8 mouse cellular contexts compared by ENCODE assay signal in the genomic region with DNA sequence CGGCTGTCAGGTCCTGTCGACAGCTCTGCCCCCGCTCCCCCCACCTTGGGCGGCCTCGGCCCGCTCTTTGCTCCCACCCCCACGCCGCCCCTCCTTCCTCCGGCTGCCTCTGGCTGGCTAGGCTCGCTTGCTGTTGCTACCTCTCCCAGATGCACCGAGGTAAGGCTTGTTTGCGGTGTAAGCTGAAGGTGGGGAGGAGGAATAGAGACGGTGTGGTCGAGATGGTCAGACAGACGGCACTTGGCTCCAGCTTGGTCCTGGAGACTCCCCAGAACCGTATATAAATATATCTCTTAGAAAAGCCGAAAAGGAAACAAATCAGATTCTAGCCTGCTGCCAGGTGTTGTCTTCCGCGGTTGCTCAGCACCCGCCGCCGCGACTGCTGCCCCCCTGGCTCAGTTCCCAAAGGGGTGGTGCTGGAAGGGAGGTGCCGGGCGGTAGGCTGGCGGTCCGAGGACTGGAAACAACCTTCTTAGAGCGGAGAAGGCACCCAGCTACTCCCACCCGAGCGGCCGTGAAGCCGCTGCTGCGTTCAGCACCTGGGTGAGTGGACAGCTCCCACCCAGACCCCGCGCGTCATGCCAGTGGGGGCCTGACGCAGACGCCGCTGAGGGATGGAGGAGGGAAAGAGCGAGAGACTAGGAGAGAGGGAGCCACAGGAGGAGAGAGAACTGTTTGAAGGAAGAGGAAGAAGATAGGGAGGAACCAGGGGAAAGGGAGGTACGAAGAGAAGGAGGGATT. TPM values are rescaled to one million over a fixed set of nuclear protein-coding genes. Genes with fewer than 3 reads are reported as not detected.
A peak's percentile ranks its signal among the peaks of the same experiment; 100 is the strongest.
DNase-seq lines count a peak whose midpoint lies in the region; ATAC-seq and TF ChIP-seq lines count a peak whose summit lies in the region.

TSS of gene March4 (minus strand) at position 320 of the 741 bp plus-strand sequence.

- H3K4me2 ChIP-seq in heart, embryonic 11.5 days, result peak within 1 kb of the TSS; percentile 63
- peak within 1 kb of the TSS; percentile 59 for H3K4me2 ChIP-seq in kidney, embryonic 14.5 days (replicated peaks; ENCODE audit: low read depth, low read length)
- H3K4me2 ChIP-seq in limb, embryonic 15.5 days, result peak within 1 kb of the TSS; percentile 51
- H3K4me2 ChIP-seq in midbrain, embryonic 16.5 days (ENCODE audit: low read length), result peak within 1 kb of the TSS; percentile 88

- H3K4me1 ChIP-seq in heart, embryonic 11.5 days (ENCODE audit: control insufficient read depth, insufficient read depth, low read length), result peaks cover 5% of the 10 kb centered on the region; the same call in 1 of the 2 replicates
- peaks cover 10% of the 10 kb centered on the region; the same call in 1 of the 2 replicates for H3K4me1 ChIP-seq in kidney, embryonic 14.5 days (ENCODE audit: control insufficient read depth, insufficient read depth, low read length)
- H3K4me1 ChIP-seq in limb, embryonic 15.5 days, result peaks cover 15% of the 10 kb centered on the region
- H3K4me1 ChIP-seq in midbrain, embryonic 16.5 days (ENCODE audit: control insufficient read depth, insufficient read depth, low read length), result peaks cover 38% of the 10 kb centered on the region
- peaks cover 11% of the 10 kb centered on the region for H3K4me1 ChIP-seq in testis, adult 2 months (ENCODE audit: control insufficient read depth, insufficient read depth, low read length)

- no peak within 1 kb of the TSS for H3K27ac ChIP-seq in heart, embryonic 11.5 days (ENCODE audit: low read depth, low read length)
- H3K27ac ChIP-seq in kidney, embryonic 14.5 days (ENCODE audit: low read depth, low read length), result no peak within 1 kb of the TSS
- no peak within 1 kb of the TSS for H3K27ac ChIP-seq in limb, embryonic 15.5 days
- peak within 1 kb of the TSS; percentile 90 for H3K27ac ChIP-seq in midbrain, embryonic 16.5 days (ENCODE audit: low read length)
- H3K27ac ChIP-seq in testis, adult 2 months (ENCODE audit: control insufficient read depth, insufficient read depth, low read depth, low read length), result no peak within 1 kb of the TSS

- H3K36me3 ChIP-seq in heart, embryonic 11.5 days (ENCODE audit: control insufficient read depth, insufficient read depth, low read length), result no peaks in the 10 kb centered on the region
- no peaks in the 10 kb centered on the region for H3K36me3 ChIP-seq in kidney, embryonic 14.5 days (ENCODE audit: control insufficient read depth, insufficient read depth, low read length)
- H3K36me3 ChIP-seq in limb, embryonic 15.5 days, result no peaks in the 10 kb centered on the region
- no peaks in the 10 kb centered on the region for H3K36me3 ChIP-seq in midbrain, embryonic 16.5 days (ENCODE audit: control insufficient read depth, insufficient read depth, low read length)
- H3K36me3 ChIP-seq in testis, adult 2 months (ENCODE audit: control insufficient read depth, insufficient read depth, low read length), result no peaks in the 10 kb centered on the region

- peak within 1 kb of the TSS; percentile 36 for H3K4me3 ChIP-seq in heart, embryonic 11.5 days (ENCODE audit: low read depth, low read length)
- peak within 1 kb of the TSS; percentile 33 for H3K4me3 ChIP-seq in kidney, embryonic 14.5 days (ENCODE audit: low read length)
- peak within 1 kb of the TSS; percentile 30 for H3K4me3 ChIP-seq in limb, embryonic 15.5 days
- peak within 1 kb of the TSS; percentile 70 for H3K4me3 ChIP-seq in midbrain, embryonic 16.5 days (ENCODE audit: low read depth, low read length)
- peak within 1 kb of the TSS; percentile 22 for H3K4me3 ChIP-seq in testis, adult 2 months (ENCODE audit: control insufficient read depth, low read depth, low read length)

- ATAC-seq in CD4-positive, CD25-positive, alpha-beta regulatory T cell, adult 4 months, result no peak
- peak; percentile 75; the same call in 1 of the 2 replicates for ATAC-seq in heart, embryonic 11.5 days (replicated peaks; ENCODE audit: insufficient number of reproducible peaks, low FRiP score, low TSS enrichment)
- peak; percentile 91 for ATAC-seq in kidney, embryonic 14.5 days (ENCODE audit: low FRiP score, low TSS enrichment)
- ATAC-seq in limb, embryonic 15.5 days (ENCODE audit: insufficient number of reproducible peaks, low FRiP score, low TSS enrichment, low read depth), result peak; percentile 61; the same call in 1 of the 2 replicates
- ATAC-seq in midbrain, embryonic 16.5 days, result peak; percentile 82

- H3K9ac ChIP-seq in heart, embryonic 11.5 days (ENCODE audit: low read depth, low read length), result no peak within 1 kb of the TSS
- H3K9ac ChIP-seq in kidney, embryonic 14.5 days (ENCODE audit: low read depth, low read length), result peak within 1 kb of the TSS; percentile 12; the same call in 1 of the 2 replicates
- H3K9ac ChIP-seq in limb, embryonic 15.5 days, result no peak within 1 kb of the TSS
- peak within 1 kb of the TSS; percentile 86 for H3K9ac ChIP-seq in midbrain, embryonic 16.5 days (ENCODE audit: low read depth, low read length)

- no peaks in the 10 kb centered on the region for H3K9me3 ChIP-seq in heart, embryonic 11.5 days (replicated peaks; ENCODE audit: control insufficient read depth, low read length)
- H3K9me3 ChIP-seq in kidney, embryonic 14.5 days (ENCODE audit: control insufficient read depth, low read length), result no peaks in the 10 kb centered on the region
- no peaks in the 10 kb centered on the region for H3K9me3 ChIP-seq in limb, embryonic 15.5 days
- no peaks in the 10 kb centered on the region for H3K9me3 ChIP-seq in midbrain, embryonic 16.5 days (replicated peaks; ENCODE audit: control insufficient read depth, low read length, poor library complexity, severe bottlenecking)

- no peak for TF ChIP-seq POLR2A in testis, adult 2 months (IDR thresholded peaks at IDR 0.05; ENCODE audit: control insufficient read depth, low read depth, low read length)

- no peak for TF ChIP-seq CTCF in testis, adult 2 months (IDR thresholded peaks at IDR 0.05; ENCODE audit: control insufficient read depth, insufficient read depth, insufficient replicate concordance, low read depth, low read length)

- WGBS in heart, embryonic 11.5 days (ENCODE audit: insufficient replicate concordance), result 1% methylated on average over 41 of the region's 41 CpGs
- 1% methylated on average over 41 of the region's 41 CpGs for WGBS in kidney, embryonic 14.5 days
- under 1% methylated on average over 37 of the region's 41 CpGs for WGBS in limb, embryonic 15.5 days
- WGBS in midbrain, embryonic 16.5 days, result under 1% methylated on average over 41 of the region's 41 CpGs

- DNase-seq in CD4-positive, CD25-positive, alpha-beta regulatory T cell, adult 2 months (ENCODE audit: low read depth, low spot score), result peak; percentile 4
- peak; percentile 80 for DNase-seq in embryo, embryonic 10.5 days (ENCODE audit: low spot score)

- peaks cover 40% of the 10 kb centered on the region for H3K27me3 ChIP-seq in heart, embryonic 11.5 days (ENCODE audit: control insufficient read depth, insufficient read depth, low read length)
- peaks cover 25% of the 10 kb centered on the region for H3K27me3 ChIP-seq in kidney, embryonic 14.5 days (ENCODE audit: control insufficient read depth, insufficient read depth, low read length)
- peaks cover 31% of the 10 kb centered on the region for H3K27me3 ChIP-seq in limb, embryonic 15.5 days
- H3K27me3 ChIP-seq in midbrain, embryonic 16.5 days (ENCODE audit: control insufficient read depth, insufficient read depth, low read depth, low read length), result no peaks in the 10 kb centered on the region
- H3K27me3 ChIP-seq in testis, adult 2 months (ENCODE audit: control insufficient read depth, insufficient read depth, low read length), result peaks cover 2% of the 10 kb centered on the region; the same call in 1 of the 2 replicates

RNA-seq across cellular contexts. Expression of gene March4, which starts in this region (rescaled TPM):
- not detected for polyA plus RNA-seq in CD4-positive, CD25-positive, alpha-beta regulatory T cell, adult 4 months (2017; shearing (Covaris generic))
- not detected in 2 replicates for polyA plus RNA-seq in heart, embryonic 11.5 days (2014; fragmentation: Nextera tagmentation; extraction: Ambion mirVana)
- polyA plus RNA-seq in kidney, embryonic 14.5 days (2014; fragmentation: Nextera tagmentation; extraction: Ambion mirVana), result not detected in 2 replicates
- not detected in 2 replicates for polyA plus RNA-seq in limb, embryonic 15.5 days (2015; fragmentation: Nextera tagmentation; extraction: Ambion mirVana)
- polyA plus RNA-seq in midbrain, embryonic 16.5 days (2015; fragmentation: Nextera tagmentation; extraction: Ambion mirVana), result 7.9 and 8.0 TPM in 2 replicates
- polyA plus RNA-seq in testis, adult 2 months (2012; rRNA removed), result 0.33 and 0.43 TPM in 2 replicates

Comparison
In these comparisons a context has a peak if more than half of its experiments do, and no peak if none do; other contexts are left out.
1. Peak in ATAC-seq, H3K4me3 ChIP-seq and H3K4me2 ChIP-seq in heart, embryonic 11.5 days; RNA of the gene not detected or under 1 TPM.
2. Peak in ATAC-seq, H3K4me3 ChIP-seq, H3K9ac ChIP-seq and H3K4me2 ChIP-seq in kidney, embryonic 14.5 days; RNA of the gene not detected or under 1 TPM.
3. Peak in ATAC-seq, H3K4me3 ChIP-seq and H3K4me2 ChIP-seq in limb, embryonic 15.5 days; RNA of the gene not detected or under 1 TPM.